Mouse (Mus musculus) left cerebral cortex, postnatal 36 days (tissue): Measurements from ENCODE around the gene Gabbr2. TPM values are rescaled to one million over a fixed set of nuclear protein-coding genes. Genes with fewer than 3 reads are reported as not detected.
A peak's percentile ranks its signal among the peaks of the same experiment; 100 is the strongest.

Experiments used
- DNase-seq, 2 experiments: peaks; one replicate each; pipeline ENCODE4 v3.0.0; 2021 to 2022; ENCODE audit warnings: low spot score in 2 of 2, mixed read lengths in 1 of 2
- intact Hi-C: fragments of 180-260 bp; cut with DNase I; formaldehyde crosslinking; loops from one replicate; pipeline ENCODE4 v1.15.1; 2025
- total RNA-seq, 2 experiments: library from RNA; stranded (reverse); gene quantifications; 2 replicates each; pipeline ENCODE4 v1.2.3; 2021

Gene Gabbr2
- total RNA-seq, 2 experiments from 2014 or later, result 253 to 276 TPM

- intact Hi-C loops, result loop anchor here (5.0 kb wide), 1 partner anchor 33 kb away; no protein-coding TSS in a partner anchor
- DNase-seq, result peak; percentile 84 to 86
Measured at GRCm38 (mm10) chr4:46794583-46794982, 197.1 kb downstream of the Gabbr2 start.

GRCm38 (mm10) chr4:46792280-46793026 lies 199.2 kb downstream of the Gabbr2 start:
- peak; percentile 75 to 82 for DNase-seq
- intact Hi-C loops, result loop anchor here (5.0 kb wide), 1 partner anchor 35 kb away; no protein-coding TSS in a partner anchor

- intact Hi-C loops, result loop anchor here (2.0 to 5.0 kb wide), 2 partner anchors 36 to 47 kb away; no protein-coding TSS in a partner anchor
- no peak for DNase-seq
Measured at GRCm38 (mm10) chr4:46791268-46791951, 200.3 kb downstream of the Gabbr2 start.

- DNase-seq, result no peak
Measured at GRCm38 (mm10) chr4:46790609-46791267, 200.9 kb downstream of the Gabbr2 start.

GRCm38 (mm10) chr4:46784430-46785049 lies 207.1 kb downstream of the Gabbr2 start:
- intact Hi-C loops, result no loop called here
- no peak for DNase-seq

More at GRCm38 (mm10) chr4:46790609-46791267, 200.9 kb downstream of the Gabbr2 start:
- intact Hi-C loops, result loop anchor here (2.0 to 5.0 kb wide), 2 partner anchors 37 to 46 kb away; no protein-coding TSS in a partner anchor

GRCm38 (mm10) chr4:46781109-46781508 lies 210.6 kb downstream of the Gabbr2 start:
- DNase-seq, result no peak

GRCm38 (mm10) chr4:46775959-46776358 lies 215.7 kb downstream of the Gabbr2 start:
- intact Hi-C loops, result no loop called here
- DNase-seq, result no peak

More at GRCm38 (mm10) chr4:46781109-46781508, 210.6 kb downstream of the Gabbr2 start:
- intact Hi-C loops, result no loop called here

- intact Hi-C loops, result no loop called here
- DNase-seq, result no peak
Measured at GRCm38 (mm10) chr4:46774652-46775051, 217.0 kb downstream of the Gabbr2 start.

GRCm38 (mm10) chr4:46773243-46773642 lies 218.4 kb downstream of the Gabbr2 start:
- no peak for DNase-seq
- intact Hi-C loops, result no loop called here

GRCm38 (mm10) chr4:46772591-46772990 lies 219.1 kb downstream of the Gabbr2 start:
- DNase-seq, result peak; percentile 62 to 65

GRCm38 (mm10) chr4:46771116-46771515 lies 220.6 kb downstream of the Gabbr2 start:
- DNase-seq, result peak; percentile 75 to 82
- intact Hi-C loops, result no loop called here

More at GRCm38 (mm10) chr4:46772591-46772990, 219.1 kb downstream of the Gabbr2 start:
- intact Hi-C loops, result no loop called here

GRCm38 (mm10) chr4:46770635-46771034 lies 221.0 kb downstream of the Gabbr2 start:
- no peak for DNase-seq
- intact Hi-C loops, result no loop called here

- intact Hi-C loops, result no loop called here
- no peak for DNase-seq
Measured at GRCm38 (mm10) chr4:46770090-46770489, 221.6 kb downstream of the Gabbr2 start.

- intact Hi-C loops, result no loop called here
- DNase-seq, result no peak
Measured at GRCm38 (mm10) chr4:46766326-46766725, 225.3 kb downstream of the Gabbr2 start.

- intact Hi-C loops, result no loop called here
- DNase-seq, result no peak
Measured at GRCm38 (mm10) chr4:46759838-46760237, 231.8 kb downstream of the Gabbr2 start.

- intact Hi-C loops, result no loop called here
- DNase-seq, result no peak
Measured at GRCm38 (mm10) chr4:46758340-46759041, 233.2 kb downstream of the Gabbr2 start.

GRCm38 (mm10) chr4:46754407-46755194 lies 237.1 kb downstream of the Gabbr2 start:
- intact Hi-C loops, result no loop called here
- no peak for DNase-seq

GRCm38 (mm10) chr4:46752306-46752705 lies 239.4 kb downstream of the Gabbr2 start:
- no peak for DNase-seq
- intact Hi-C loops, result no loop called here
